Mouse (Mus musculus) forebrain, embryonic 15.5 days (tissue): ENCODE data around the gene Tgfb1. TPM values are rescaled to one million over a fixed set of nuclear protein-coding genes. Genes with fewer than 3 reads are reported as not detected.

Source experiments
- ATAC-seq: fragments of 200-750 bp; cut with Nextera tagmentation; replicated peaks from 2 replicates; pipeline ENCODE4 v1.8.0; 2017; ENCODE audit warnings: mild to moderate bottlenecking, moderate TSS enrichment, moderate library complexity
- H3K27ac ChIP-seq: fragments of 300-500 bp; sonication (generic); replicated peaks from 2 replicates; pipeline ENCODE4 v1.5.1; 2015; ENCODE audit warnings: mild to moderate bottlenecking, inconsistent platforms
- H3K27me3 ChIP-seq: fragments of 300-500 bp; sonication (generic); 2 replicates; pipeline ENCODE4 v1.6.1; 2015; ENCODE audit warnings: inconsistent platforms
- H3K36me3 ChIP-seq: fragments of 300-500 bp; sonication (generic); 2 replicates; pipeline ENCODE4 v1.6.1; 2015; ENCODE audit warnings: mild to moderate bottlenecking, inconsistent platforms
- H3K4me1 ChIP-seq: fragments of 300-500 bp; sonication (generic); 2 replicates; pipeline ENCODE4 v1.6.1; 2015; ENCODE audit warnings: inconsistent platforms
- H3K4me2 ChIP-seq: fragments of 300-500 bp; sonication (generic); replicated peaks from 2 replicates; pipeline ENCODE4 v1.6.1; 2015; ENCODE audit warnings: mild to moderate bottlenecking, inconsistent platforms
- H3K4me3 ChIP-seq: fragments of 300-500 bp; sonication (generic); 2 replicates; pipeline ENCODE4 v1.5.1; 2015; ENCODE audit warnings: mild to moderate bottlenecking, inconsistent platforms
- H3K9ac ChIP-seq: fragments of 300-500 bp; sonication (generic); replicated peaks from 2 replicates; pipeline ENCODE4 v1.6.1; 2015; ENCODE audit warnings: mild to moderate bottlenecking, inconsistent platforms
- H3K9me3 ChIP-seq: fragments of 300-500 bp; sonication (generic); 2 replicates; pipeline ENCODE4 v1.6.1; 2016; ENCODE audit warnings: inconsistent platforms
- WGBS: fragments of 180-500 bp; shearing (Covaris S2); methylation state at CpG from one replicate; pipeline ENCODE4 v1.1.7; 2015; ENCODE audit warnings: mixed read lengths; 5-methylcytosine and 5-hydroxymethylcytosine counted together
- polyA plus RNA-seq: library from polyadenylated mRNA; unstranded; fragments of >200 nt; fragmentation: Nextera tagmentation; extraction: Ambion mirVana; gene quantifications from 2 replicates; pipeline ENCODE4 v1.2.1, GENCODE M21; 2015

Gene Tgfb1
- polyA plus RNA-seq, 1 experiment from 2014 or later, result 0.62 TPM

- Histone ChIP-seq H3K4me2 (peak overlapping the region; percentile 60), H3K36me3 (no peaks in the 10 kb centered on the region), H3K27ac (no peak overlapping the region), H3K4me1 (peaks cover 31% of the 10 kb centered on the region), H3K27me3 (peaks cover 64% of the 10 kb centered on the region), H3K9me3 (no peaks in the 10 kb centered on the region), H3K4me3 (peak overlapping the region; percentile 44), H3K9ac (no peak overlapping the region)
- ATAC-seq, result no peak
- WGBS, result 15% methylated on average over 12 of the region's 12 CpGs
Measured at GRCm38 (mm10) chr7:25689603-25690021, 2.8 kb downstream of the Tgfb1 start.

- H3K4me3 ChIP-seq, result no peak overlapping the region
Measured at GRCm38 (mm10) chr7:25690051-25690450, 3.2 kb downstream of the Tgfb1 start.

GRCm38 (mm10) chr7:25694104-25694503 is 7.3 kb downstream of the Tgfb1 start:
- no peak overlapping the region for H3K4me2 ChIP-seq
- H3K4me1 ChIP-seq, result peaks cover 4% of the 10 kb centered on the region
- peaks cover 28% of the 10 kb centered on the region for H3K27me3 ChIP-seq
- no peak overlapping the region for H3K9ac ChIP-seq
- H3K4me3 ChIP-seq, result no peak overlapping the region
- 46% methylated on average over 8 of the region's 8 CpGs for WGBS
- H3K9me3 ChIP-seq, result no peaks in the 10 kb centered on the region
- H3K27ac ChIP-seq, result no peak overlapping the region
- no peaks in the 10 kb centered on the region for H3K36me3 ChIP-seq
- ATAC-seq, result peak; percentile 29; the same call in 1 of the 2 replicates

More at GRCm38 (mm10) chr7:25690051-25690450, 3.2 kb downstream of the Tgfb1 start:
- H3K9me3 ChIP-seq, result no peaks in the 10 kb centered on the region
- 46% methylated on average over 5 of the region's 5 CpGs for WGBS
- H3K27ac ChIP-seq, result no peak overlapping the region
- no peaks in the 10 kb centered on the region for H3K36me3 ChIP-seq
- H3K27me3 ChIP-seq, result peaks cover 64% of the 10 kb centered on the region
- H3K4me2 ChIP-seq, result no peak overlapping the region
- peaks cover 31% of the 10 kb centered on the region for H3K4me1 ChIP-seq
- no peak overlapping the region for H3K9ac ChIP-seq
- no peak for ATAC-seq

DNA sequence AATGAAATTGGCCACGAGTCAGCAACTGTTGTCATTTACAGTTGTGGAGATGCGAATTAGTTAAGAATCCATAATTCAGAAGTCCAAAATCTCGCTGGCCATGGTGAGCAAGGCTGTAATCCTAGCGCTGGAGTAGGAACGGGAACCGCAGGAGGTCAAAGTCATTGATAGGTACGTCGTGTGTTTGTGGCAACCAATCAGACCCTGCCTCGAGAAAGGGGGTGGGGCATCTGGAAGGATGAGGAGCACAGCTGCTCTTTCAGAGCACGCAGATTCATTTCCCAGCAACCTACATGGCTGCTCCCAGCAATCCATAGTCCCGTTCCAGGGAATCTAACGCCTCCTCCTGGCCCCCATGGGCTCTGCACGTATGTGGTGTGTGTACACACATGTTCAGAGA is 13.0 kb downstream of the Tgfb1 start:
- peaks cover 5% of the 10 kb centered on the region for H3K4me1 ChIP-seq
- WGBS, result 62% methylated on average over 13 of the region's 13 CpGs
- 0 out of 2 replicates have a peak, but pooled peaks cover 5% of the 10 kb centered on the region for H3K9me3 ChIP-seq
- H3K4me3 ChIP-seq, result no peak overlapping the region
- no peaks in the 10 kb centered on the region for H3K36me3 ChIP-seq
- no peak overlapping the region for H3K4me2 ChIP-seq
- H3K27me3 ChIP-seq, result peaks cover 5% of the 10 kb centered on the region; the same call in 1 of the 2 replicates
- no peak overlapping the region for H3K9ac ChIP-seq
- ATAC-seq, result no peak
- no peak overlapping the region for H3K27ac ChIP-seq

- Histone ChIP-seq H3K36me3 (no peaks in the 10 kb centered on the region), H3K9me3 (0 out of 2 replicates have a peak, but pooled peaks cover 5% of the 10 kb centered on the region), H3K4me2 (no peak overlapping the region), H3K4me3 (no peak overlapping the region), H3K27ac (no peak overlapping the region), H3K9ac (no peak overlapping the region), H3K4me1 (peaks cover 5% of the 10 kb centered on the region), H3K27me3 (peaks cover 5% of the 10 kb centered on the region; the same call in 1 of the 2 replicates)
- ATAC-seq, result no peak
- WGBS, result 78% methylated on average over 12 of the region's 12 CpGs
Measured at GRCm38 (mm10) chr7:25700732-25701131, 13.9 kb downstream of the Tgfb1 start.

DNA sequence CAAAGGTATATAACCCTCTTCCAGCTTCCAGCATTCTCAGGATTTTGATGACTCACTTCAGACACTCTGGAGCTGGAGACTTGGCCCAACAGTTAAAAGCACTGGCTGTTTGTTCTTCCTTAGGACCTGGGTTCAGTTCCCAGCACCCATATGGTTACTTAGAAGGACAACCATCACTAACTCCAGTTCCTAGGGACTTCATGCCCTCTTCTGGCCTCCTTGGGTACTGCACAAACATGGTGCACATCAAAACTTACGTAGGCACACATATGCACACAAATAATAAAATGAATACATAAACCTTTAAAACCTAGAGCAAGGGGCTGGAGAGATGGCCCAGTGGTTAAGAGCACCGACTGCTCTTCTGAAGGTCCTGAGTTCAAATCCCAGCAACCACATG is 15.5 kb downstream of the Tgfb1 start:
- WGBS, result 99% methylated on average over 2 of the region's 2 CpGs
- Histone ChIP-seq H3K4me3 (no peak overlapping the region), H3K9me3 (0 out of 2 replicates have a peak, but pooled peaks cover 5% of the 10 kb centered on the region), H3K27ac (no peak overlapping the region), H3K36me3 (no peaks in the 10 kb centered on the region), H3K27me3 (peaks cover 5% of the 10 kb centered on the region; the same call in 1 of the 2 replicates), H3K4me2 (no peak overlapping the region), H3K9ac (no peak overlapping the region), H3K4me1 (peaks cover 5% of the 10 kb centered on the region)
- ATAC-seq, result no peak

DNA sequence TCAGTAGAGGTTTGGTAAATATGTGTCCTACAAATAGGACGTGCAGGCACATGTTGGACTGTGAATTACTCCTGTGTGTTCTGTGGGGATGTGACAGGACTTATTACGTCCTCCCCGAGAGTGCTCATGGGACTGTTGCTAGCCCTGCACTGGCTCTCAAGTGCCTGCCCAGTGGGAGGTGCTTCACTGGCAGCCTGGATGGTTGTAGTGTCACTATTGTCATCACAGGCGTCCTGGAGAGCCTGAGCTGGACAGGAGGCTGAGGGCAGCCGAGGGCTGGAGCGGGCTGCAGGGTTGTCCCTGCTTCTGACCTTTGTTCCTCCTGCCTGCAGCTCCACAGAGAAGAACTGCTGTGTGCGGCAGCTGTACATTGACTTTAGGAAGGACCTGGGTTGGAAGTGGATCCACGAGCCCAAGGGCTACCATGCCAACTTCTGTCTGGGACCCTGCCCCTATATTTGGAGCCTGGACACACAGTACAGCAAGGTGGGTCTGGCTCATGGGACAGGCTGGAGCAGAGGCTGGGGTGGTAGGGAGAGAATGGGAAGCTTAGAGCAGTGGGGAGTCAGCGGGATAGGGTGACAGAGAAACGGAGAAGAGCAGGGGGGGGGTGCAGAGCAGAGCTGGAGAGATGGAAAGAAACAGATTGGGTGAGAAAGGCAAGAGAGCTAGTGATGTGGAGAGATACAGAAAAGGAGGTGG is 17.1 kb downstream of the Tgfb1 start:
- no peak overlapping the region for H3K27ac ChIP-seq
- H3K36me3 ChIP-seq, result no peaks in the 10 kb centered on the region
- ATAC-seq, result peak; percentile 38
- H3K4me2 ChIP-seq, result peak overlapping the region; percentile 59
- WGBS, result 22% methylated on average over 10 of the region's 10 CpGs
- H3K4me1 ChIP-seq, result peaks cover 5% of the 10 kb centered on the region
- no peak overlapping the region for H3K9ac ChIP-seq
- H3K27me3 ChIP-seq, result peaks cover 5% of the 10 kb centered on the region; the same call in 1 of the 2 replicates
- H3K4me3 ChIP-seq, result peak overlapping the region; percentile 38; the same call in 1 of the 2 replicates
- 0 out of 2 replicates have a peak, but pooled peaks cover 5% of the 10 kb centered on the region for H3K9me3 ChIP-seq

DNA sequence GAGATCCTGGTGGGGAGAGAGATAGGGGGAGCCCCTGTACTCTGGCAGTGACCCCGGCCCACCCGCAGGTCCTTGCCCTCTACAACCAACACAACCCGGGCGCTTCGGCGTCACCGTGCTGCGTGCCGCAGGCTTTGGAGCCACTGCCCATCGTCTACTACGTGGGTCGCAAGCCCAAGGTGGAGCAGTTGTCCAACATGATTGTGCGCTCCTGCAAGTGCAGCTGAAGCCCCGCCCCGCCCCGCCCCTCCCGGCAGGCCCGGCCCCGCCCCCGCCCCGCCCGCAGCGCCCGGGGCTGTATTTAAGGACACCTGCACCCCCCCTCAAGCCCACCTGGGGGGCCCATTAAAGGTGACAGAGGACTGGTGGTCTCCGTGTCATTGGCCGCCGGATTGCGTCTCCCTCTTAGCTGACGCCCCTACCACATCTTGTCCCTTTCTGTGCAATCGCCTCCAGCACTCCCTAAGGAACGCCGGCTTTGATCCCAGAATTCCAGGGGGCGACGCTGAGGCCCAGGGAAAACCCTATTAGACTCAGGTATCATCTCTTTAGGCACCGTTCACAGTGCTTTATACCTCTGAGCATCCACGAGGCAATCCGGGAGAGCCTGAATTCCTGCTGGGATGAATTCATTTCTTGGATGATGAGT is 18.0 kb downstream of the Tgfb1 start:
- peak overlapping the region; percentile 34 for H3K9ac ChIP-seq
- H3K36me3 ChIP-seq, result no peaks in the 10 kb centered on the region
- peak overlapping the region; percentile 59 for H3K4me2 ChIP-seq
- 3% methylated on average over 36 of the region's 37 CpGs for WGBS
- H3K4me1 ChIP-seq, result peaks cover 5% of the 10 kb centered on the region
- H3K4me3 ChIP-seq, result peak overlapping the region; percentile 38
- peaks cover 5% of the 10 kb centered on the region; the same call in 1 of the 2 replicates for H3K27me3 ChIP-seq
- peak; percentile 51 for ATAC-seq
- H3K9me3 ChIP-seq, result 0 out of 2 replicates have a peak, but pooled peaks cover 5% of the 10 kb centered on the region
- H3K27ac ChIP-seq, result no peak overlapping the region

DNA sequence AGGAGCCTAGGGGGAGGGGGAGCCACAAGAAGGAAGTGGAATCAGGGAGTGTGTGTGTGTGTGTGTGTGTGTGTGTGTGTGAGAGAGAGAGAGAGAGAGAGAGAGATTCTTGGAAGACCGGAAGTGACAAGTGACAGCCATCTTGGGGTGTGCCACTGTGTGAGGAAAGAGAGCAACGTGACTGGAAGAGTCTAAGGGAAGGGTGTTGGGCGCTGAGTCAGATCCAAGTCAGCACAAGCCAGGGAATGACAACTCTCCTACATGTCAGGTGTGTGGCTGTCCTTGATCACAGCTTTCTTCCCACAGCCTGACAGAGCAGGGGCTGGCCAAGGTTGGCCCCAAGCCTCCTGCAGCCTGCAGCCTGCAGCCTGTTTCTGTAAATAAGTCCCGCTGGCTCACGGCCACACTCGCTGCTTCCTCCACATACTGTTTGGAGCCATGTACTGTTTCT is 19.0 kb downstream of the Tgfb1 start:
- H3K4me1 ChIP-seq, result peaks cover 12% of the 10 kb centered on the region
- WGBS, result 59% methylated on average over 6 of the region's 6 CpGs
- peaks cover 5% of the 10 kb centered on the region; the same call in 1 of the 2 replicates for H3K27me3 ChIP-seq
- ATAC-seq, result no peak
- 0 out of 2 replicates have a peak, but pooled peaks cover 5% of the 10 kb centered on the region for H3K9me3 ChIP-seq
- no peak overlapping the region for H3K4me3 ChIP-seq
- H3K9ac ChIP-seq, result no peak overlapping the region
- H3K4me2 ChIP-seq, result no peak overlapping the region
- no peaks in the 10 kb centered on the region for H3K36me3 ChIP-seq
- H3K27ac ChIP-seq, result no peak overlapping the region

DNA sequence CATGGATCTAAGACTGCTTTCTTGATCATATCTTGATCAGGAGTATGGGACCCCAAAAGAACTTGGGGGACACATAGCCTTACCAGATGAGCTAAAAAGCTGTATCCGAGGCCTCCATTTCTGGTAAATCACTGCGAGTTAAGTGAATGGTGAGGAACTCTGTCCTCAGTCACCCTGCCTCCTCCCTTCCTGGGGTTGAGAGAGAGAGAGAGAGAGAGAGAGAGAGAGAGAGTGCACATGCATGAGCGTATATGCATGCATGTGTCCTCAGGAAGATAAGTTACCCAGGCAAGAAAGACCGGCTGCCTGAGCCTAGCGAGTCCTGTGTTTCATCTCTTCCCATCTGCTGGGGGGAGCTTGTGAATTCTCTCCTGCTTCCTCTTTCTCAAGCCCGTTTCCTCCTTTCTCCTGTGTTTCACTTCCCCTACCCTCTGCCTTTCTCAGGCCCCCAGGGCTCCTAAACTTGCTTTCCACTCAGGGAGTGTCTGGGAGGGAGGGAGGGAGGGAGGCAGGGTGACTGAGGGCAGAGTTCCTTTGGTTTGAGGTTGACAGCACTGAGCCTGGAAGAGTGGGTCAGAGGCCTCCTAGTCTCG is 19.9 kb downstream of the Tgfb1 start:
- Histone ChIP-seq H3K4me1 (peaks cover 12% of the 10 kb centered on the region), H3K9ac (no peak overlapping the region), H3K27ac (no peak overlapping the region), H3K27me3 (peaks cover 5% of the 10 kb centered on the region; the same call in 1 of the 2 replicates), H3K9me3 (0 out of 2 replicates have a peak, but pooled peaks cover 5% of the 10 kb centered on the region), H3K4me2 (no peak overlapping the region), H3K4me3 (no peak overlapping the region), H3K36me3 (no peaks in the 10 kb centered on the region)
- ATAC-seq, result no peak
- 63% methylated on average over 7 of the region's 7 CpGs for WGBS

- ATAC-seq, result no peak
- H3K9ac ChIP-seq, result no peak overlapping the region
- 68% methylated on average over 15 of the region's 15 CpGs for WGBS
Measured at GRCm38 (mm10) chr7:25707581-25708292, 20.9 kb downstream of the Tgfb1 start.

More at GRCm38 (mm10) chr7:25707581-25708292, 20.9 kb downstream of the Tgfb1 start:
- H3K4me3 ChIP-seq, result no peak overlapping the region
- no peaks in the 10 kb centered on the region for H3K9me3 ChIP-seq
- no peak overlapping the region for H3K4me2 ChIP-seq
- no peak overlapping the region for H3K27ac ChIP-seq
- H3K27me3 ChIP-seq, result peaks cover 5% of the 10 kb centered on the region; the same call in 1 of the 2 replicates
- peaks cover 7% of the 10 kb centered on the region for H3K36me3 ChIP-seq
- peaks cover 12% of the 10 kb centered on the region for H3K4me1 ChIP-seq
